Mouse (Mus musculus): ENCODE measurements around the gene Veph1. TPM values are rescaled to one million over a fixed set of nuclear protein-coding genes. Genes with fewer than 3 reads are reported as not detected.
A peak's percentile ranks its signal among the peaks of the same experiment; 100 is the strongest.

The Veph1 gene
- polyA plus RNA-seq, 1 experiment from 2014 or later: 5.8 TPM

DNA sequence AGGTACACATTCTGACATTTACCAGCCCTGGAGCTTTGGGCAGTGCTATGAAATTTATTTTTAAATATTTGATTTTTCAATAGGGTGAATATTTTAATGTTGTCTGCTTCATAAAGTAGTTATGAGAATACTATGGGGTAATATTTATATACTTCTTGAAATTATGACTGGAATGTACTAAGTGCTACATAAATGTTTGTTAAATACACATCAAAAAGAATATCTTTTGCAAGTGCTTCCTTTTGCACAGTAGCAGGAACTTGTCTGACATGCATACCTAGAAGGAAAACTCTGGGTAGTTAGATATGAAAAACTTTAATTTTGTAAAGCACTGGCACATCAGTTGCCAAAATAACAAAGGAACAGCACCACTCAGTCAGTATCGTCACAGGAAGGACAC, 13.9 kb upstream of the Veph1 start:
- Histone ChIP-seq H3K27ac (ENCODE audit: low read depth, low read length) (no peak overlapping the region), H3K9ac (replicated peaks; ENCODE audit: low read depth, low read length) (no peak overlapping the region), H3K4me1 (ENCODE audit: control insufficient read depth, insufficient read depth, low read length) (no peaks in the 10 kb centered on the region), H3K4me2 (ENCODE audit: low read depth, low read length) (no peak overlapping the region), H3K4me3 (ENCODE audit: low read depth, low read length) (no peak overlapping the region), H3K9me3 (ENCODE audit: control insufficient read depth, low read length) (no peaks in the 10 kb centered on the region), H3K27me3 (ENCODE audit: control insufficient read depth, insufficient read depth, low read length) (no peaks in the 10 kb centered on the region), H3K36me3 (ENCODE audit: control insufficient read depth, insufficient read depth, low read length) (no peaks in the 10 kb centered on the region)
- no peak for ATAC-seq (ENCODE audit: low read depth)
- WGBS: 100% methylated on average over 1 of the region's 1 CpGs

GRCm38 (mm10) chr3:66309531-66309930, 12.9 kb upstream of the Veph1 start:
- H3K9me3 ChIP-seq (ENCODE audit: control insufficient read depth, low read length): no peaks in the 10 kb centered on the region
- no peak overlapping the region for H3K9ac ChIP-seq (replicated peaks; ENCODE audit: low read depth, low read length)
- no peak overlapping the region for H3K4me2 ChIP-seq (ENCODE audit: low read depth, low read length)
- H3K36me3 ChIP-seq (ENCODE audit: control insufficient read depth, insufficient read depth, low read length): no peaks in the 10 kb centered on the region
- no peaks in the 10 kb centered on the region for H3K4me1 ChIP-seq (ENCODE audit: control insufficient read depth, insufficient read depth, low read length)
- ATAC-seq (ENCODE audit: low read depth): no peak
- no peaks in the 10 kb centered on the region for H3K27me3 ChIP-seq (ENCODE audit: control insufficient read depth, insufficient read depth, low read length)
- H3K27ac ChIP-seq (ENCODE audit: low read depth, low read length): no peak overlapping the region
- WGBS: 97% methylated on average over 1 of the region's 1 CpGs
- H3K4me3 ChIP-seq (ENCODE audit: low read depth, low read length): no peak overlapping the region

GRCm38 (mm10) chr3:66295236-66295635, 1.4 kb downstream of the Veph1 start:
- Histone ChIP-seq H3K36me3 (ENCODE audit: control insufficient read depth, insufficient read depth, low read length) (no peaks in the 10 kb centered on the region), H3K4me3 (ENCODE audit: low read depth, low read length) (no peak overlapping the region), H3K27ac (ENCODE audit: low read depth, low read length) (no peak overlapping the region), H3K4me2 (ENCODE audit: low read depth, low read length) (no peak overlapping the region), H3K4me1 (ENCODE audit: control insufficient read depth, insufficient read depth, low read length) (no peaks in the 10 kb centered on the region), H3K9ac (replicated peaks; ENCODE audit: low read depth, low read length) (no peak overlapping the region), H3K27me3 (ENCODE audit: control insufficient read depth, insufficient read depth, low read length) (no peaks in the 10 kb centered on the region), H3K9me3 (ENCODE audit: control insufficient read depth, low read length) (no peaks in the 10 kb centered on the region)
- WGBS: 23% methylated on average over 9 of the region's 9 CpGs
- no peak for ATAC-seq (ENCODE audit: low read depth)

- Histone ChIP-seq H3K9me3 (ENCODE audit: control insufficient read depth, low read length) (no peaks in the 10 kb centered on the region), H3K27me3 (ENCODE audit: control insufficient read depth, insufficient read depth, low read length) (no peaks in the 10 kb centered on the region), H3K4me3 (ENCODE audit: low read depth, low read length) (no peak overlapping the region), H3K9ac (replicated peaks; ENCODE audit: low read depth, low read length) (no peak overlapping the region), H3K4me1 (ENCODE audit: control insufficient read depth, insufficient read depth, low read length) (no peaks in the 10 kb centered on the region), H3K4me2 (ENCODE audit: low read depth, low read length) (no peak overlapping the region), H3K27ac (ENCODE audit: low read depth, low read length) (no peak overlapping the region), H3K36me3 (ENCODE audit: control insufficient read depth, insufficient read depth, low read length) (no peaks in the 10 kb centered on the region)
- 65% methylated on average over 3 of the region's 3 CpGs for WGBS
- no peak for ATAC-seq (ENCODE audit: low read depth)
These were observed 1.9 kb downstream of the Veph1 start for GRCm38 (mm10) chr3:66294729-66295128.

GRCm38 (mm10) chr3:66292356-66292946, 4.2 kb downstream of the Veph1 start:
- ATAC-seq (ENCODE audit: low read depth): peak; percentile 62; the same call in 1 of the 2 replicates
- 12% methylated on average over 20 of the region's 20 CpGs for WGBS
- Histone ChIP-seq H3K4me2 (ENCODE audit: low read depth, low read length) (peak overlapping the region; percentile 43), H3K4me3 (ENCODE audit: low read depth, low read length) (peak overlapping the region; percentile 18), H3K4me1 (ENCODE audit: control insufficient read depth, insufficient read depth, low read length) (no peaks in the 10 kb centered on the region), H3K27me3 (ENCODE audit: control insufficient read depth, insufficient read depth, low read length) (no peaks in the 10 kb centered on the region), H3K9me3 (ENCODE audit: control insufficient read depth, low read length) (no peaks in the 10 kb centered on the region), H3K36me3 (ENCODE audit: control insufficient read depth, insufficient read depth, low read length) (no peaks in the 10 kb centered on the region), H3K9ac (replicated peaks; ENCODE audit: low read depth, low read length) (peak overlapping the region; percentile 46; the same call in 1 of the 2 replicates), H3K27ac (ENCODE audit: low read depth, low read length) (no peak overlapping the region)

DNA sequence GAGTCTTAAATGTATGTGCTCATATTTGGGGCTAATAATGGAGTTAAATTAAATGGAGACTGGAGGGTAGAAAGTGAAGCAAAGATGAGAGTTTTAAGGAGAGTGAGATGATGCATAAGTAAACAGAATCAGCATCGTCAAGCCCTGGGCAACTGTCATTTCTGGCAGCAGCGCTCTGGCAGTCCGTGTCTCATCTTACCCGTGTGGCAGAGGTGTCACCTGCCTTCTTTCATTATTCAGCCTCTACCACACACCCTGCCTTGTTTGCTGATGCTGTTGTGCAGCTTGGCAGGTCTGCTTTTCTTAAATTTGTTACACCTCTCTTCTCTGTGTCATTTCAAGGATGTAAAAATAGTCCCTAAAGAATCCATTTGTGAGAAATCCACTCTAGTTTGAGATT, 33.4 kb downstream of the Veph1 start:
- H3K27me3 ChIP-seq (ENCODE audit: control insufficient read depth, insufficient read depth, low read length): no peaks in the 10 kb centered on the region
- H3K4me1 ChIP-seq (ENCODE audit: control insufficient read depth, insufficient read depth, low read length): no peaks in the 10 kb centered on the region
- no peak overlapping the region for H3K27ac ChIP-seq (ENCODE audit: low read depth, low read length)
- no peak overlapping the region for H3K4me3 ChIP-seq (ENCODE audit: low read depth, low read length)
- no peaks in the 10 kb centered on the region for H3K9me3 ChIP-seq (ENCODE audit: control insufficient read depth, low read length)
- H3K36me3 ChIP-seq (ENCODE audit: control insufficient read depth, insufficient read depth, low read length): no peaks in the 10 kb centered on the region
- 87% methylated on average over 4 of the region's 4 CpGs for WGBS
- H3K9ac ChIP-seq (replicated peaks; ENCODE audit: low read depth, low read length): no peak overlapping the region
- ATAC-seq (ENCODE audit: low read depth): no peak
- no peak overlapping the region for H3K4me2 ChIP-seq (ENCODE audit: low read depth, low read length)

DNA sequence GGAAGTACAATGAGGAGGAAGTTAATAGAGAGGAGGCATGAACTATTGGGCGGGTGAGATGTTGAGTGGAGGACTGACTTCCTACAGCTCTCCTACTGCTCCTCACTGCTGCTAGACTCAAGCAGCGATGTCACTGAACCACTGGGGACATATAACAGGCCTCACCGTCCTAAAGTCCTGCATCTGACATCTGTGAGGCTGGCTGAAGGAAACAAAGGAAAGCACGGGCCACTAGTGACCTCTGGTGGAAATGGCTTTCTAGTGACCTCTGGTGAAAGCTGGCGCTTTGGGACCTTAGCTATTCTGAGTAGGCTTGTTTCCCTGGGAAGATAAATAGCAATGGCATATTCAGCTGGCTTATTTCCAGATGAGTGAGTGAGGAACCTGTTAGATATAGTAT, 34.3 kb downstream of the Veph1 start:
- Histone ChIP-seq H3K27me3 (ENCODE audit: control insufficient read depth, insufficient read depth, low read length) (no peaks in the 10 kb centered on the region), H3K4me3 (ENCODE audit: low read depth, low read length) (no peak overlapping the region), H3K9me3 (ENCODE audit: control insufficient read depth, low read length) (no peaks in the 10 kb centered on the region), H3K9ac (replicated peaks; ENCODE audit: low read depth, low read length) (no peak overlapping the region), H3K4me2 (ENCODE audit: low read depth, low read length) (no peak overlapping the region), H3K27ac (ENCODE audit: low read depth, low read length) (no peak overlapping the region), H3K4me1 (ENCODE audit: control insufficient read depth, insufficient read depth, low read length) (no peaks in the 10 kb centered on the region), H3K36me3 (ENCODE audit: control insufficient read depth, insufficient read depth, low read length) (no peaks in the 10 kb centered on the region)
- no peak for ATAC-seq (ENCODE audit: low read depth)
- 35% methylated on average over 5 of the region's 5 CpGs for WGBS

GRCm38 (mm10) chr3:66254504-66255105, 42.0 kb downstream of the Veph1 start:
- Histone ChIP-seq H3K27ac (ENCODE audit: low read depth, low read length) (no peak overlapping the region), H3K9me3 (ENCODE audit: control insufficient read depth, low read length) (no peaks in the 10 kb centered on the region), H3K4me3 (ENCODE audit: low read depth, low read length) (no peak overlapping the region), H3K36me3 (ENCODE audit: control insufficient read depth, insufficient read depth, low read length) (no peaks in the 10 kb centered on the region), H3K27me3 (ENCODE audit: control insufficient read depth, insufficient read depth, low read length) (no peaks in the 10 kb centered on the region), H3K4me2 (ENCODE audit: low read depth, low read length) (no peak overlapping the region), H3K4me1 (ENCODE audit: control insufficient read depth, insufficient read depth, low read length) (no peaks in the 10 kb centered on the region), H3K9ac (replicated peaks; ENCODE audit: low read depth, low read length) (no peak overlapping the region)
- 89% methylated on average over 9 of the region's 9 CpGs for WGBS
- ATAC-seq (ENCODE audit: low read depth): no peak

DNA sequence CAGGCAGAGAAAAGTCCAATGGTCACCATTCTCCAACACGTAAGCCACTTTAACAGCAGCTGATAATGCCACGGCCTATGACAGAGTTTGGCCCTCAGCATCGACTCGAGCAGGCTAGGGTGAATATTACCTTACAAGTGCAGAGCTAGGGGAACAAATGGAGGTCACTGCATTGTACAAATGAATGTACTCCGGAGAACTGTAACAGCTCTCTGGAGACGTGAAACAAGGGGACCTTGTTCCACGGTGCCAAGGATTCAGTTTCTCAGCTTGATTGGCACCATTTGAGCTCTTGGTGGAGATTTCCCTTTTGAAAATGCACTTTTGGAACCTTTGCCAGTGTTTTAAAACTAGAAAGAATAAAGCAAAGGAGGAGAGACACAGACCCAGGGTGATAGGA, 44.8 kb downstream of the Veph1 start:
- Histone ChIP-seq H3K9ac (replicated peaks; ENCODE audit: low read depth, low read length) (no peak overlapping the region), H3K4me1 (ENCODE audit: control insufficient read depth, insufficient read depth, low read length) (no peaks in the 10 kb centered on the region), H3K4me2 (ENCODE audit: low read depth, low read length) (no peak overlapping the region), H3K36me3 (ENCODE audit: control insufficient read depth, insufficient read depth, low read length) (no peaks in the 10 kb centered on the region), H3K27ac (ENCODE audit: low read depth, low read length) (no peak overlapping the region), H3K27me3 (ENCODE audit: control insufficient read depth, insufficient read depth, low read length) (no peaks in the 10 kb centered on the region), H3K4me3 (ENCODE audit: low read depth, low read length) (no peak overlapping the region), H3K9me3 (ENCODE audit: control insufficient read depth, low read length) (no peaks in the 10 kb centered on the region)
- ATAC-seq (ENCODE audit: low read depth): no peak
- 71% methylated on average over 7 of the region's 7 CpGs for WGBS

Measured in neural tube, embryonic 14.5 days (tissue).